Mouse (Mus musculus): ENCODE data around the gene Rnf186.
"Not testable (repeated sequence)": the region's sequence is repeated elsewhere in the genome, so short reads cannot be mapped to it uniquely, and the experiment has no call there.

Gene Rnf186

GRCm38 (mm10) chr4:138971371-138971770 lies 4.5 kb downstream of the Rnf186 start:
- ATAC-seq (ENCODE audit: low TSS enrichment), result no peak

DNA sequence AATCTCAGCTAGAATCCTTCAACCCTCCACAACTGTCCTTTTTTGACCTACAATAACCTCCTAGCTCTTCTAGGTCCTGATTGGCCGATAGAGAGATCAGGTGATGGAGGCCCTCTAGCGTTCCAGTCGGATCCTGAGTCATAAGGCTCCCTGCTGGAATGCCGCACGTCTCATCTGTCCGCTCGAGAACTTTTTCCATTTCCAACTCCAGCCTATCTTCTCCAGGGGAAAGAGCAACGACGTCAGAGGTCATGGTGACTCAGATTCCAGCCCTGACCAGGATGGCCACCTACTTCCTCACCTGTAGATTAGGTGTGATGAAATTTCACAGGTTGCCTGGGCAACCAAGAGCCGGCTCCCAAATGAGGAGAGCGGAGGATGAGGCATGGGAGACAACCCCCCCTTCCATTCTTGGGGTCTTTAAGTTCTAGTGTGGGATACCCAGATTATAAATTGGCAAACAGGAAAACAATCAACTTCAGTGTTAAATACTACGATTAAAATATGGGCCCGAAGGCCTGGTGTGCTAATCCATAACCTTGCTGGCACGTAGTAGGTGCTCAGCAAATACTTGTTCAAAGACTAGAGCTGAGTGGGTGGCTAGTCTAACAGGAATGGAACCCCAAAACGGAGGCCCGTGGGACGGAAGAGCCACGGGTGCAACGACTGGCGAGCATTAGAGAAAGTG lies 5.4 kb downstream of the Rnf186 start:
- ATAC-seq (ENCODE audit: low TSS enrichment), result peak; percentile 69; the same call in 1 of the 2 replicates

DNA sequence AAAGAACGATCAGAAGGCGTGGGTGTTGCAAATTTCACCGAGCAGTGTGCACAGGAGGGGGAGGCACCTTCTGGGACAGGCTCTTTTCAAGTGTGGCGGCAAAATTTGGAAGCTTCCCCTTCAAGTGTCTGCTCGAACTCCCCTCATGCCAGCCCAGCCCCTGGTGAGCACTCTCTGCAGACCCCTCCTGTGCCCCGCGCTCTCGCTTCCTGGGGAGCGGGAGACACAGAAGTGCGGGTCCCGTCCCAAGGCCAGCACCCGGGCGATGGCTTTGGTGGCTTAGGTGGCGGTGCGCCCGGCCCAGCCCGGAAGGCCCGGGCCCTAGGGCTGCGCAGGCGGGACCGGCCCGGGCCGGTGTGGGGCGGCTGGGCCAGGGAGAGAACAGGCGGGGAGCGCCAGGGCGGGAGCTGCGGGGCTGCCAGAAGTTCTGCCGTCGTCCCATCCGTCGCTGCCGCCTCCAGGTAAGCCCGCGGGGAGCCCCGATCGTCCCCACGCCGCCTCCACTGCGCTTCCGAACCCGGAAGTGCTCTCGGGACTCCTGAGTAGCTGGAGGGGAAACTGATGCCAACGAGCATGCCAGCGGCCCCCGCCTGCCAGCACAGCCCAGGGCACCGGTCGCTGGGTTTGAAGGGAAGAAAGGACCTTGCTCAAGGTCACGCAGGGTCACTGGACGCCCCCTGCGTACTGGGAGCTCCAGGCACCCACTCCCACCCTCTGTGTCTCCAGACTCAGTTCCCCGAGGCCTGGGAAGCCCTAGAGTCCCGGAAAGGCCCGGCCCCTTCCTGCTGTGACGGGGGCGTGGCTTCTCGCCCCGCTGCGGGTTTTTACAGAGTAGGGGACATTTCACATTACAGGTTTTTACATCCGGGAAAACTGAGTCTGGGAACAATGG lies 6.2 kb downstream of the Rnf186 start, which contains the start of gene Tmco4:
Gene Tmco4 (plus strand): TSS at position 62 of the 892 bp plus-strand sequence.
- peak; percentile 64; the same call in 1 of the 2 replicates for ATAC-seq (ENCODE audit: low TSS enrichment)

- no peak for ATAC-seq (ENCODE audit: low TSS enrichment)
These were observed 6.8 kb downstream of the Rnf186 start for GRCm38 (mm10) chr4:138973719-138974115.

DNA sequence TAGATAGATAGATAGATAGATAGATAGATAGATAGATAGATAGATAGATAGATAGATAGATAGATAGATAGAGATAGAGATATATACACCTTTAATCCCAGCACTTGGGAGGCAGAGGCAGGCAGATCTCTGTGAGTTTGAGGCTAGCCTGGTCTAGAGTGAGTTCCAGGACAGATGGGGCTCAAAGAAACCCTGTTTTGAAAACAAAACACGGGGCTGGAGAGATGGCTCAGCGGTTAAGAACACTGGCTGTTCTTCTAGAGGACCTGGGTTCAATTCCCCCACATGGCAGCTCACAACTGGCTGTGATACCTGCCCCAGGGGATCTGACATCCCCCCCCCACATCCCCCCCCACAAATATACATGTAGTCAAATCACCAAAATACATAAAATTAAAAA lies 7.6 kb downstream of the Rnf186 start:
- ATAC-seq (ENCODE audit: low TSS enrichment), result not testable (repeated sequence)

GRCm38 (mm10) chr4:138975194-138975593 lies 8.3 kb downstream of the Rnf186 start:
- ATAC-seq (ENCODE audit: low TSS enrichment), result no peak

DNA sequence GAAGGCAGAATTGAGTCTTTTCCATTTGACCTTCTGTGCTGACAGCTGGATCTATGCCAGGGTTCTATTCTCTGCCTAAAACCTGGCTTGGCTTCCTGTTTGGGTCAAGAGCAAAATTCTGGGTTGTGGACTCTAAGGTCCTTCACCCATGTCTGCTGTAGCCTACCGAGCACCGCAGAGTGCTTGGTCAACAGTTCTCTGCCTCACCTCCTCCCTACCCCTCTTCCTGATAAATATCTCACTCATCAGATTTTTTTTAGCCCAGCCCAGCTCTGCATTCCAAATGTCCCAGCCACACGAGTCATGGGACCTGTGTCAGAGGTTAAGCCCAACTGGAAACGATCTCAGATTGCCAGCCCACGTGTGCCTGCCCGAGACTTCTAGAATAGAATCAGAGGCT lies 9.1 kb downstream of the Rnf186 start:
- ATAC-seq (ENCODE audit: low TSS enrichment), result no peak

- ATAC-seq (ENCODE audit: low TSS enrichment), result no peak
These were observed 13.1 kb downstream of the Rnf186 start for GRCm38 (mm10) chr4:138980021-138980420.

- ATAC-seq (ENCODE audit: low TSS enrichment), result no peak
These were observed 14.0 kb downstream of the Rnf186 start for GRCm38 (mm10) chr4:138980771-138981420.

- no peak for ATAC-seq (ENCODE audit: low TSS enrichment)
These were observed 16.5 kb downstream of the Rnf186 start for GRCm38 (mm10) chr4:138983422-138983821.

DNA sequence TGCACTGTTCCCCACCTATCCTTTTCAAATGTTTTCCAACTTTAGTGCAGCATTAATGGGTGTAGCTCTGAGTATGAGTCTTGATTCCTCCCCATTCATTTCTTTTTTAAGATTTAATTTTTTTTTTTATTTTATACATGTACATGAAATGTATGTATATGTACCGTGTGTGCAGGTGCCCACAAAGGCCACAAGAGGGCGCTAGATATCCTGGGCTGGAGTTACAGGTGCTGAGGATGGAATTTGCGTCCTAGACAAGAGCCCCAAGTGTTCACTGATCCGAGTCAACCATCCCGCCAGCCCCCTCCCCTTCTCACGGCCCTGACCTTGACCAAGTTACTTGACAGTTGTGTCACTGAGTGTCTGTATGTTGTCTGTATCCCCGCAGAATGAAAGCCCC lies 17.8 kb downstream of the Rnf186 start:
- ATAC-seq (ENCODE audit: low TSS enrichment), result no peak

DNA sequence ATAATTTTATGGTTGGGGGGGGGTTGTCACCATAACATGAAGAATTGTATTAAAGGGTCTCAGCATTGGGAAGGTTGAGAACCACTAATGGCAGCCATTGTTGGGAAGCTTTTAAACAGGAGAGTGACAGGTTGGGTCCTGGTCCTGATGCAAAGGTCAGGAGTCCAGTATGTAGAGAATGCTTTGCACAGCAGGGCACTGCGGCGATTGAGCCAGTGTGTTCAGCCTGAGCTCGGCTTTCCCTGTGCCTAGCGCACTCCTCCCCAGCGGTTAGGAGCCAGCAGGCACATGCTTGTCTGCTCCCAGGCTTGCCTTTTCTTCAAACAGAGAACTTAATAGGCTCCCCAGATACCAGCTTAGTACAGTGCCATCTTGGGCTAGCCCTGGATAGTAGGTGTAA lies 19.4 kb downstream of the Rnf186 start:
- no peak for ATAC-seq (ENCODE audit: low TSS enrichment)

DNA sequence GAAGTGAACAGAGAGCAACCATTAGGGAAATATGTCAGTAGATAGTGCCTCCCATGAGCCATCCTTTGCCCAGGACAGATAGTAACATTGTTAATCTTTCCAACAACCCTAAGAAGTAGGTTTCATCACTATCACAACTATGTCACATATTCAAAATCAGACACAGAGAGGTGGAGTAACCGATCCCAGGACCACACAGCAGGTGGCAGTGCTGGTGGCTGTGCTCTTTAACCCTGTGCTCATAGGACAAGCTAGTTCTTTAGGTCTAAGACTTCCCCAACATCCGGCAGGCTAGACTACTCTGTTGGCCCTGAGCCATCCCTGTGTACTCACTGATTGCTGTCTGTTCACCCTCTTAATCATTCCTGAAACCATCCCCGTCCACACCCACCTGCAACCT lies 27.5 kb downstream of the Rnf186 start:
- ATAC-seq (ENCODE audit: low TSS enrichment), result no peak

DNA sequence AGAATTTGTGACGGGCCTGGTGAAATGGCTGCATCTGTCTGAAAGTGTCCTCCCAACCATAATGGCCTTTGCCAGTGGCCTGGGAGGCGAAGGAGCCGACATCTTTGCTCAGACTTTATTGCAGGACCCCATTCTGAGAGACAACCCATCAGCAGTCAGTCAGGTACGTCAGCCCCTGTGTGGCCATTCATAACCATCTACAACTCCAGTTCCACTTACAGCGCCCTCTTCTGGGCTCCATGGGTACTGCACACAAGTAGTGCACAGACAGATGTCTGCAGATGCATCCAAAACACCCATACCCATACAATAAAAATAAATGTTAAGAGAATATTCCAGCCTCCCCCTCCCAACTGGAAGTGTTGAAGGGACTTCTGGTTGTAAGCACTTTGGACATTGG lies 29.5 kb downstream of the Rnf186 start:
- no peak for ATAC-seq (ENCODE audit: low TSS enrichment)

- ATAC-seq (ENCODE audit: low TSS enrichment), result no peak
These were observed 30.2 kb downstream of the Rnf186 start for GRCm38 (mm10) chr4:138997121-138997520.

DNA sequence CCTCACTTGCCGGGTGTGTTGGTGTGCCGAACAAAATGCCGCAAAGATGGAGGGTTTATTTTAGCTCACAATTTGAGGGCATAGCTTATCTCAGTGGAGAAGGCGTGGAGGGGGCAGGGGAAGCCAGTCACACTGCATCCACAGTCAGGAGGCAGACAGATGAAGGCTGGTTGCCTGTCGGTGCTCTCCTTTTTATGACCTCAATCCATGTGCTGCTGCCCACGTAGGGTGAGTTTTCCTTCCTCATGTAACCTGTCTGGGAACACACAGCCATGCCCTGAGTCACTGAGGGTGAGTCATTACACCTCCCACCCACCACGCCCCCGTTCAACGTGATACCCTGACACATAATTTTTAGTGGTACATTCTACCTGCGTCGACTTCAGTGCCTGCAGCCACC lies 31.7 kb downstream of the Rnf186 start:
- ATAC-seq (ENCODE audit: low TSS enrichment), result peak; percentile 70; the same call in 1 of the 2 replicates

DNA sequence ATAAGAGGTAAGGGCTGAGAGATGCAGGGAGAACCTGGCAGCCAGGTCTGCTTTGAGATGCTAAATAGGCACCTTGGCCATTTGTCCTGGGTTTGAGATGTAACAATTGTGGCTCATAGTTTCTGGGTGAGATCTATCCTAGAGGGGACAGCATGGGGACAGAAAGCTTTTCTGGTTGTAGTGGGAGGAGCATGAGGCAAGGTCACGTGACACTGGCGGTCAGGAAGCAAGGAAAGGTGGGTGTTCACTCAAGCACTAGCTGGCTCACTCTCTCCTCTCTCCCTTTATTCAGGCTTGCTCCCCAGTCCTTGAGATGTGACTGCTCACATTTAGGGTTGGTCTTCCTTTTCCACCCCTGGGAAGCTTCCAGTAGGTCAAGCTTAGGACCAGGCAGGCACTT lies 34.1 kb downstream of the Rnf186 start:
- no peak for ATAC-seq (ENCODE audit: low TSS enrichment)

DNA sequence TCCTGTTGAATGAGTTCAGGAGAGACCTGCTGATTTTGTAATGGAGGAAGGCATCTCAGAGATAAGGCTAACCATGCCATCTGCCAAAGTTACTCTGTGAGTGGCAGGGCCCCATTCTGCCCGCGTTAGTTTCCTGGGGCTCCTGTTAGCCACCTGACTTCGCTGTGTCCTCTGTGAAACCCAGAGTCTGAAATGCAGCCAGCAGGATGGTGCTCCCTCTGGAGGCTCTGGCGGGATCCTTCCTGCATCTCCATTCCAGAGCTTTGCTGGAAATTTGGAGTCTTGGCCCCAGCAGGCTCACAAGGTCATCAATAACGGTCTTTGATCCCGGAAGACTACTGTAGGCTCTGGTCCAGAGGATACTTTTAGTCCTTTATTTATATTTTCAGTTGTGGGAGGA lies 34.5 kb downstream of the Rnf186 start:
- peak; percentile 41; the same call in 1 of the 2 replicates for ATAC-seq (ENCODE audit: low TSS enrichment)

- no peak for ATAC-seq (ENCODE audit: low TSS enrichment)
These were observed 37.2 kb downstream of the Rnf186 start for GRCm38 (mm10) chr4:139004067-139004466.

DNA sequence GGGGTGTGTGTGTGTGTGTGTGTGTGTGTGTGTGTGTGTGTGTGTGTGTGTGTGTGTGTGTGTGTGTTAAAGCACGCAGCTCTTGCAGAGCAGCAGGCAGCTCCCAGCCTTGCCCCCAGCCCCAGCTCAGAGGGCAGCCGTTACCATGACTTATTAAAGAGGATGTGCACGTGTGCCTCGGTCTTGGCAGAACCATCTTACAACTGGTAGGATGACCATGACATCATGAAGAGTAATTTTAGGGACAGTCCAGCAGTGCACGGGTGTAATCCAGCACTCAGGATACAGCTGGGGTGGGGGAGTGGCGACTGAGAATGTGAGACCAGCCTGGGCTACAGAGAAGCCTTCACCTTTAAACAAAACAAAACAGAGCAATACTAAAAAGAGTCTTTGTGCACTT lies 38.3 kb downstream of the Rnf186 start:
- no peak for ATAC-seq (ENCODE audit: low TSS enrichment)

DNA sequence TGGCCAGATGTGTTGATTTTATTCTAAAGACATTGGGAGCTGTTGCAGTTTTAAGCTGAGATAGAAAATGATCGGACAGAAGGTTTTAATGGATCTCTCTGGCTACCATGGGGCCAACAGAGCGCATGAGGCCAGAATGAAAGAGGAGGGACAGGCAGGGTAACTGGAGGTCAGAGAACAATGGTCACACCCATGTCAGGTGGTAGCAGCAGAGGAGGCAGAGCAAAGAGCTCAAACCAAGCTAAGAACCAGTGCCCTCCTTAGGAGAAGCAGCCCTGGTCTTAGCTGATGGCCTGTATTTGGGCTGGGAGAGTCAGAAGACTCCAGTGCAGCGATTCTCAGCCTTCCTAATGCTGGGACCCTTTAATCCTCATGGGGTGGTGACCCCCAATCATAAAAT lies 40.4 kb downstream of the Rnf186 start:
- ATAC-seq (ENCODE audit: low TSS enrichment), result no peak

DNA sequence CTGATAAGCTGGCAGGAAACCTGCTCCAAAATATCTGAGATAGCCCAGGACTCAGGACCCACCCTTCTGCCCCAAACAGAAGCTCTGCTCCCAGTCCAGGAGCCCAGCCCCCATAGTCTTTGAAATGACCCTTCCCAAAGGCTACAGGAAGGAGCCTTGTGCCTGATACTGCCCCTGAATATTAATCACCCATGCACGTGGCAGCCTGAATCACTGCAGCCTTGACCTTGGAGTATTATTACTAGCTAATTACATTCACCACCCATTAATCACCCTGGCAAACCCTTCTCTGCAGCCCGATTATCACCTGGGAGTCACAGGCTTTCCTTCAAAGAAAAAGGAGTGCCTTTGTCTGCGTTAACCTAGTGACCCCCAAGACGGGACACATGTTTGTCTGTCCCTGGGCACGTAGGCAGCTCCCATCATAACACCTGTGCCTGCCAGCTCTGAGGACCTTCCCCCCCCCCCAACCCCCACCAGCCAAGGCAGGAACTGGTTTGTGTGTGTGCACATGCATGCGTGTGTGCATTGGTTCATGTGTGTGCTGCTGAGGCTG lies 41.1 kb downstream of the Rnf186 start:
- ATAC-seq (ENCODE audit: low TSS enrichment), result no peak
